Mouse (Mus musculus) skeletal muscle tissue, postnatal 0 days (tissue): ENCODE data around the gene Gm4297. TPM values are rescaled to one million over a fixed set of nuclear protein-coding genes. Genes with fewer than 3 reads are reported as not detected.

ENCODE experiments used
- microRNA-seq, 2 experiments: library from miRNA; unstranded; fragments of <30 nt; microRNA quantifications; one replicate each; pipeline ENCODE4; 2016
- polyA plus RNA-seq: library from polyadenylated mRNA; unstranded; fragments of >200 nt; fragmentation: Nextera tagmentation; extraction: Ambion mirVana; gene quantifications from 2 replicates; pipeline ENCODE4 v1.2.1, GENCODE M21; 2015

Gm4297 gene
- not detected in 2 replicates for polyA plus RNA-seq

GRCm38 (mm10) chrX:24574795-24575194 lies at the start of gene Gm4297:
Gm4297 (minus strand) TSS chrX:24574895.

Small RNA genes within 50 kb of the gene (microRNA-seq; reads per million reads assigned to microRNA genes)
- gene Gm27839 (0 reads per million in 2 experiments), gene Gm27910 (0 reads per million in 2 experiments)

Other genes with a start within 250 kb of the Gm4297 start
- not detected in 2 replicates for gene Gm5934, start 74.1 kb downstream of the Gm4297 start, polyA plus RNA-seq
- gene Gm5935, start 200.3 kb upstream of the Gm4297 start, polyA plus RNA-seq = not detected in 2 replicates